ENCODE assay signal across 19 mouse cellular contexts in the genomic region with DNA sequence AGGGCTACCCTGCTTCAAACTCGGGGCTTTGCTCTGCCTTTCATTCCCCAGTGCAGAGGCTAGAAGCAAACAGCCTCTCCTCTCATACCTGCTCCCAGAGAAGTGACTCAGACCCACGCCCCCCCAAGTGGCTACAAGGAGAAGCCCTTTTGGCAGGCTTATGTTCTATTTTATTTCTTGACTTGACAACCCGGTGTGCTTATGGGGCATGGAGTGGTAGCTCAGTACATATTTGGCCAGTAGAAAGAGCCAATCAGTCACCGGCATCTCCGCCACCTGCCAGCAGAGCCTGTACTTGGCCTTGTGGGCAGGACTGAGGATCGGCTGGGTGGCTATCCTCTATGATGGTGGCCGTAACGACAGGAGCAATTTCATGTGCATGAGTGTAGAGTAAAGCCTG.
"Had no signal": no experiment of that assay in that cellular context is flagged by ENCODE, and none has a peak within 500 bp of the region (broad histone marks: within the 10 kb centered on the region; RNA-seq: fewer than 3 reads in every experiment).

No protein-coding gene starts in this region.

- H3K27ac ChIP-seq: kidney, postnatal 0 days; layer of hippocampus, adult 2 months; limb, embryonic 10.5 days; limb, embryonic 13.5 days; liver, embryonic 12.5 days; liver, embryonic 15.5 days; macrophage; midbrain, embryonic 13.5 days; neural tube, embryonic 13.5 days had no signal

- H3K9me3 ChIP-seq: limb, embryonic 10.5 days; limb, embryonic 13.5 days; liver, embryonic 12.5 days; liver, embryonic 15.5 days; midbrain, embryonic 13.5 days; neural tube, embryonic 13.5 days had no signal

- DNase-seq: kidney, adult 18-20 months; kidney, adult 9 months; kidney, postnatal 25 days; layer of hippocampus, adult 9-11 months; liver; thymus, adult 18-20 months; thymus, postnatal 4 days had no signal

- ATAC-seq: intestine, embryonic 16.5 days; liver, embryonic 12.5 days; midbrain, embryonic 13.5 days; midbrain, embryonic 16.5 days had no signal

- H3K4me2 ChIP-seq: limb, embryonic 13.5 days; liver, embryonic 12.5 days; liver, embryonic 15.5 days; midbrain, embryonic 13.5 days; neural tube, embryonic 13.5 days had no signal

- H3K9ac ChIP-seq: limb, embryonic 13.5 days; liver, embryonic 12.5 days; liver, embryonic 15.5 days; midbrain, embryonic 13.5 days; neural tube, embryonic 13.5 days had no signal

- H3K36me3 ChIP-seq: liver, embryonic 15.5 days had no signal

- H3K4me3 ChIP-seq: layer of hippocampus, adult 2 months; limb, embryonic 10.5 days; limb, embryonic 13.5 days; liver, embryonic 12.5 days; liver, embryonic 15.5 days; midbrain, embryonic 13.5 days; myocyte; neural tube, embryonic 13.5 days had no signal

- H3K27me3 ChIP-seq: liver, embryonic 12.5 days; liver, embryonic 15.5 days; midbrain, embryonic 13.5 days; neural tube, embryonic 13.5 days had no signal
